Mouse (Mus musculus) liver, embryonic 16.5 days (tissue): ENCODE measurements around the gene Hsp90aa1. TPM values are rescaled to one million over a fixed set of nuclear protein-coding genes. Genes with fewer than 3 reads are reported as not detected.
"Not testable (repeated sequence)": the region's sequence is repeated elsewhere in the genome, so short reads cannot be mapped to it uniquely, and the experiment has no call there.

Experiments used
- ATAC-seq: fragments of 200-750 bp; cut with Nextera tagmentation; 2 replicates; pipeline ENCODE4 v1.8.0; 2017; ENCODE audit warnings: low read depth, mild to moderate bottlenecking, moderate number of reproducible peaks, moderate library complexity
- H3K27ac ChIP-seq: fragments of 300-500 bp; sonication (generic); 2 replicates; pipeline ENCODE4 v1.5.1; 2014; ENCODE audit warnings: mild to moderate bottlenecking, low read length
- H3K27me3 ChIP-seq: fragments of 300-500 bp; sonication (generic); 2 replicates; pipeline ENCODE4 v1.6.1; 2014; ENCODE audit warnings: low read depth, low read length, mixed read lengths; ENCODE audit not compliant: control insufficient read depth, insufficient read depth
- H3K36me3 ChIP-seq: fragments of 300-500 bp; sonication (generic); 2 replicates; pipeline ENCODE4 v1.6.1; 2014; ENCODE audit warnings: mild to moderate bottlenecking; ENCODE audit not compliant: control insufficient read depth, insufficient read depth
- H3K4me1 ChIP-seq: fragments of 300-500 bp; sonication (generic); 2 replicates; pipeline ENCODE4 v1.6.1; 2014; ENCODE audit warnings: low read depth, low read length, mixed read lengths; ENCODE audit not compliant: control insufficient read depth
- H3K4me2 ChIP-seq: fragments of 300-500 bp; sonication (generic); 2 replicates; pipeline ENCODE4 v1.6.1; 2014; ENCODE audit warnings: low read depth, low read length, mixed read lengths
- H3K4me3 ChIP-seq: fragments of 300-500 bp; sonication (generic); 2 replicates; pipeline ENCODE4 v1.5.1; 2014; ENCODE audit warnings: low read depth, mild to moderate bottlenecking, low read length
- H3K9ac ChIP-seq: fragments of 300-500 bp; sonication (generic); 2 replicates; pipeline ENCODE4 v1.6.1; 2014; ENCODE audit warnings: low read depth, low read length
- H3K9me3 ChIP-seq: fragments of 300-500 bp; sonication (generic); replicated peaks from 2 replicates; pipeline ENCODE4 v1.6.1; 2016; ENCODE audit warnings: low read length; ENCODE audit not compliant: control insufficient read depth
- WGBS: fragments of 180-500 bp; shearing (Covaris S2); extraction: QIAGEN DNeasy Blood & Tissue Kit; methylation state at CpG from one replicate; pipeline ENCODE4 v1.1.7; 2014; ENCODE audit not compliant: insufficient replicate concordance; 5-methylcytosine and 5-hydroxymethylcytosine counted together
- polyA plus RNA-seq: library from polyadenylated mRNA; unstranded; fragments of >200 nt; fragmentation: Nextera tagmentation; extraction: Ambion mirVana; gene quantifications from 2 replicates; pipeline ENCODE4 v1.2.1, GENCODE M21; 2015

Hsp90aa1 gene
- polyA plus RNA-seq, 1 experiment from 2014 or later: 431 TPM

DNA sequence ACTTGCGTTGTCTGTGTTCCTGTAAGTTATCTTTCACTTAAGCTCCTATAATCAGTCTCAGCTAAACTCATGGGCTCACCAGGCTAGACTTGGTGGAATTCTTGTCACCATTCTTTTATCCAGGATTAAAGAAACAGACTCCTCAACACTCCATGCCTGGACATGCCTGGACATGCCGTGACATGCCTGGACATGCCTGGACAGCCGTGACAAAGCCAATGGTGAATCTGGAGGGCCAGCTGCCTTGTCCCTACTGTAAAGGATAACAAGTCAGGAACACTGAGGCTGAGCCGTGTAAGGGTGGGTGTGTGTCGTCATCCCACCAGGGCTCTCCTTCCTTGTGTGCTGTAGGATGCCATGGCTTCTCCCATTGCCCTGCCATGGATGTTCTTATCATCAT, 22.5 kb upstream of the Hsp90aa1 start:
- 76% methylated on average over 5 of the region's 5 CpGs for WGBS
- Histone ChIP-seq H3K4me1 (no peaks in the 10 kb centered on the region; the same call in 1 of the 2 replicates), H3K9me3 (no peaks in the 10 kb centered on the region), H3K36me3 (no peaks in the 10 kb centered on the region), H3K27me3 (no peaks in the 10 kb centered on the region; the same call in 1 of the 2 replicates), H3K27ac (no peak overlapping the region), H3K4me3 (no peak overlapping the region), H3K9ac (no peak overlapping the region), H3K4me2 (no peak overlapping the region)
- no peak for ATAC-seq

- ATAC-seq: no peak
- Histone ChIP-seq H3K9me3 (peaks cover 5% of the 10 kb centered on the region; the same call in 1 of the 2 replicates), H3K36me3 (no peaks in the 10 kb centered on the region), H3K27ac (no peak overlapping the region), H3K27me3 (peaks cover 10% of the 10 kb centered on the region), H3K4me2 (no peak overlapping the region), H3K4me3 (no peak overlapping the region), H3K4me1 (no peaks in the 10 kb centered on the region), H3K9ac (no peak overlapping the region)
- WGBS: 30% methylated on average over 5 of the region's 5 CpGs
Observed at GRCm38 (mm10) chr12:110716004-110716403, 13.5 kb upstream of the Hsp90aa1 start.

GRCm38 (mm10) chr12:110714215-110714614, 11.7 kb upstream of the Hsp90aa1 start:
- Histone ChIP-seq H3K9me3 (peaks cover 5% of the 10 kb centered on the region; the same call in 1 of the 2 replicates), H3K9ac (no peak overlapping the region), H3K4me3 (no peak overlapping the region), H3K4me2 (no peak overlapping the region), H3K27ac (no peak overlapping the region), H3K4me1 (no peaks in the 10 kb centered on the region), H3K27me3 (peaks cover 9% of the 10 kb centered on the region), H3K36me3 (no peaks in the 10 kb centered on the region)
- no peak for ATAC-seq
- whole genome bisulfite sequencing: 33% methylated on average over 6 of the region's 6 CpGs

DNA sequence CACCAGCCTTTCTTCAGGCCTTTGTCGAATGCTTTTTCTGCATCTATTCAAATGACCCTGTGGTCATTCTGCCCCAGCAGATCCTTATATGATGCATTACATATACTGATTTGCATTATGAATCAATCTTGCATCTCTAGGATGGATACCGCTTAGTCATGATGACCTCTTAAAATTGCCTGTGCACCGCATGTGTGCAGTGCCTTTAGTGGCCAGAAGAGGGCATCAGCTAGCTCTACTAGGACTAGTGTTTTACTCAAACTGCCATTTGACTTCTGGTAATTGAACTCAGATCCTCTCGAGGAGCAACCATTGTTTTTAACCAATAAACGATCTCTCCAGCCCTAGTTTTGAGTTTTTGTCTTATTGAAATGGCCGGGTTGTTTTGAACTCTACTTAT, 11.3 kb upstream of the Hsp90aa1 start:
- Histone ChIP-seq H3K36me3 (no peaks in the 10 kb centered on the region), H3K9me3 (peaks cover 5% of the 10 kb centered on the region; the same call in 1 of the 2 replicates), H3K9ac (no peak overlapping the region), H3K4me3 (no peak overlapping the region), H3K4me1 (no peaks in the 10 kb centered on the region), H3K4me2 (no peak overlapping the region), H3K27me3 (peaks cover 6% of the 10 kb centered on the region), H3K27ac (no peak overlapping the region)
- no peak for ATAC-seq
- 86% methylated on average over 6 of the region's 6 CpGs for WGBS

DNA sequence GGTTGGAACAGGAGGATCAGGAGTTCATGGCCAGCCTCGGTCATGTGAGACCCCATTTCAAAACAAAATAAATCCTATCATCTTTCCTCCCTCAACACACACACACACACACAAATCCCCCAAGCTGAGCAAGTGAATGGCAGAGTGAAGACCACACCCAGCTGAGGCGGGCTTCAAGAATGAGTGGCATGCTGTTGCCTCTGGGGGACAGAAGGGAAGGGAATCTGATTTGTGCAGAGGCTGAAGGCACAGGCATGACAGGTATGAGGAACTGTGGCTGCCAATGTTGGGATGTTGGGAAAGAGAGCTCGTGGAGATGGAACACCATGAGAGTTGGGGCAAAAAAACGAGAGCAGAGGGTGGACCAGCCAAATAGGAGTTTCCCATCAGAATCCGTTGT, 8.7 kb upstream of the Hsp90aa1 start:
- Histone ChIP-seq H3K9me3 (peaks cover 5% of the 10 kb centered on the region; the same call in 1 of the 2 replicates), H3K27ac (no peak overlapping the region), H3K36me3 (no peaks in the 10 kb centered on the region), H3K4me3 (no peak overlapping the region), H3K4me1 (peaks cover 4% of the 10 kb centered on the region; the same call in 1 of the 2 replicates), H3K27me3 (no peaks in the 10 kb centered on the region), H3K4me2 (no peak overlapping the region), H3K9ac (no peak overlapping the region)
- 50% methylated on average over 5 of the region's 5 CpGs for WGBS
- ATAC-seq: no peak

- Histone ChIP-seq H3K4me3 (no peak overlapping the region), H3K9me3 (no peaks in the 10 kb centered on the region), H3K4me2 (0 out of 2 replicates have a peak overlapping the region, but pooled peaks have one; percentile 63), H3K36me3 (no peaks in the 10 kb centered on the region), H3K27me3 (no peaks in the 10 kb centered on the region), H3K9ac (no peak overlapping the region), H3K4me1 (peaks cover 5% of the 10 kb centered on the region; the same call in 1 of the 2 replicates), H3K27ac (no peak overlapping the region)
- WGBS: 91% methylated on average over 7 of the region's 7 CpGs
- ATAC-seq: no peak
Observed at GRCm38 (mm10) chr12:110707451-110707850, 4.9 kb upstream of the Hsp90aa1 start.

- Histone ChIP-seq H3K4me2 (peak overlapping the region; percentile 63), H3K27me3 (no peaks in the 10 kb centered on the region), H3K4me1 (peaks cover 8% of the 10 kb centered on the region), H3K27ac (peak overlapping the region; percentile 65; the same call in 1 of the 2 replicates), H3K4me3 (peak overlapping the region; percentile 47), H3K9ac (peak overlapping the region; percentile 35), H3K9me3 (no peaks in the 10 kb centered on the region), H3K36me3 (no peaks in the 10 kb centered on the region)
- under 1% methylated on average over 27 of the region's 27 CpGs for WGBS
- peak; percentile 75 for ATAC-seq
Observed at GRCm38 (mm10) chr12:110706337-110707231, 4.1 kb upstream of the Hsp90aa1 start.

DNA sequence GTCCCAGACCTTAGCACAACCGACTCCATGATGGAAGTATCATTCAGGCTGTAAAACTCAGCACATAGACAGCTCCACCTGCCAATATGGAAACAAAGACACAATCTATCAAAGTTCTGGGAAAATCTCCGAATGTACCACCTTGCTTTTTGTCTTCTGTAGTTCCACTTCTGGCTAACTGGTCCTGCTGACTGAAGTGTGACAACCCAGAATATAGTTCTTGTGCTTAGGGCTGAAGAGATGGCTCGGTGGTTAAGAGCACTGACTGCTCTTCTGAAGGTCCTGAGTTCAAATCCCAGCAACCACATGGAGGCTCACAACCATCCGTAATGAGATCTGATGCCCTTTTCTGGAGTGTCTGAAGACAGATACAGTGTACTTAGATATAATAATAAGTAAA, 2.9 kb upstream of the Hsp90aa1 start:
- not testable (repeated sequence) for H3K27ac ChIP-seq, ATAC-seq, H3K4me2 ChIP-seq, H3K9ac ChIP-seq, H3K9me3 ChIP-seq, H3K4me3 ChIP-seq, H3K36me3 ChIP-seq, H3K27me3 ChIP-seq
- 69% methylated on average over 4 of the region's 4 CpGs for WGBS
- H3K4me1 ChIP-seq: peaks cover 18% of the 10 kb centered on the region

- Histone ChIP-seq H3K9ac (no peak overlapping the region), H3K27ac (no peak overlapping the region), H3K4me3 (no peak overlapping the region), H3K4me2 (no peak overlapping the region), H3K27me3 (no peaks in the 10 kb centered on the region), H3K9me3 (no peaks in the 10 kb centered on the region), H3K36me3 (no peaks in the 10 kb centered on the region), H3K4me1 (peaks cover 32% of the 10 kb centered on the region)
- ATAC-seq: no peak
- 62% methylated on average over 7 of the region's 7 CpGs for WGBS
Observed at GRCm38 (mm10) chr12:110703682-110704081, 1.2 kb upstream of the Hsp90aa1 start.
